Mouse (Mus musculus): ENCODE results near the gene Tpbg. TPM values are rescaled to one million over a fixed set of nuclear protein-coding genes. Genes with fewer than 3 reads are reported as not detected.
A peak's percentile ranks its signal among the peaks of the same experiment; 100 is the strongest.
"Not testable (repeated sequence)": the region's sequence is repeated elsewhere in the genome, so short reads cannot be mapped to it uniquely, and the experiment has no call there.

The Tpbg gene
- polyA plus RNA-seq (2015; fragmentation: Nextera tagmentation; extraction: Ambion mirVana): 4.3 and 6.4 TPM in 2 replicates

DNA sequence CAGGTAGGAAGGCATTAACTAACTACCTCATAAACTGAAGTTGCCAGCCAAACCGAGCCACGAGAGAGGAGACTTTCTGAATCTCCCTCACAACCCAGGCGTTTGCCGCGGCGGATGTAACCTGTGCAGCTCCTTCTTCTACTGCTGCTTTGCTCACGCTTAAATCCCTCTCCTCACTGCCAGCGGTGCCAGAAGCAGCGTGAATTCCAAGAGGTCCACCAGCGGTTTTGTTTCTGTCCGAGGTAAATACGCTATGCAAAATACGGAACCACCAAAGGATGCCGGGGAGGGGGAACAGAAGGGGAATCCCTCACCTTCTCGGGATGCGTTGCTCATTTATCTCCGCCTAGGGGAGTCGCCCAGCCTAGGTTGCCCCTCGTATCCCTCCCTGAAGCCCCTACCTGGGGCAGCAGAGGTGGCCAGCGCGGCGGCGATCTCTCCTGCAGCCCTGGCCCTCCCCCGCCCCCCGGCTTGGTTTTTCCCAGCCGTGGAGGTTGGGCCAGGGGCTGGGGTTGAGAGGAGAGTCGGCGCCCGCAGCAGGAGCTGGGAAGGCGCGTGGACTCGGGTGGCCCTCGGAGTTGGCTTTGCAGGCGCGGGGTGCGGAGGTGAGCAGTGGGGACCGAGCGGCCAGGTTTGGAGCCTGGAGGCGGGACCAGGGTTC is at the start of gene Tpbg:
Tpbg (plus strand) TSS at position 30 of the 661 bp plus-strand sequence.
- WGBS: under 1% methylated on average over 38 of the region's 39 CpGs
- peak within 1 kb of the TSS; percentile 77 for H3K4me3 ChIP-seq
- peak within 1 kb of the TSS; percentile 74 for H3K27ac ChIP-seq
- peaks cover 10% of the 10 kb centered on the region for H3K4me1 ChIP-seq (replicated peaks)
- no peaks in the 10 kb centered on the region for H3K36me3 ChIP-seq
- peak within 1 kb of the TSS; percentile 98 for H3K4me2 ChIP-seq
- H3K9ac ChIP-seq: peak within 1 kb of the TSS; percentile 58
- ATAC-seq (replicated peaks; ENCODE audit: insufficient number of reproducible peaks, insufficient read depth, low FRiP score, low read depth): peak; percentile 71
- no peaks in the 10 kb centered on the region for H3K9me3 ChIP-seq (replicated peaks)
- H3K27me3 ChIP-seq: peaks cover 16% of the 10 kb centered on the region

- not testable (repeated sequence) for H3K36me3 ChIP-seq; H3K9ac ChIP-seq; H3K4me2 ChIP-seq; ATAC-seq (replicated peaks; ENCODE audit: insufficient number of reproducible peaks, insufficient read depth, low FRiP score, low read depth); H3K27ac ChIP-seq; H3K4me1 ChIP-seq (replicated peaks); H3K4me3 ChIP-seq; H3K9me3 ChIP-seq (replicated peaks); H3K27me3 ChIP-seq
- 81% methylated on average over 2 of the region's 2 CpGs for WGBS
These were observed 40.2 kb upstream of the Tpbg start for GRCm38 (mm10) chr9:85801986-85802385.

DNA sequence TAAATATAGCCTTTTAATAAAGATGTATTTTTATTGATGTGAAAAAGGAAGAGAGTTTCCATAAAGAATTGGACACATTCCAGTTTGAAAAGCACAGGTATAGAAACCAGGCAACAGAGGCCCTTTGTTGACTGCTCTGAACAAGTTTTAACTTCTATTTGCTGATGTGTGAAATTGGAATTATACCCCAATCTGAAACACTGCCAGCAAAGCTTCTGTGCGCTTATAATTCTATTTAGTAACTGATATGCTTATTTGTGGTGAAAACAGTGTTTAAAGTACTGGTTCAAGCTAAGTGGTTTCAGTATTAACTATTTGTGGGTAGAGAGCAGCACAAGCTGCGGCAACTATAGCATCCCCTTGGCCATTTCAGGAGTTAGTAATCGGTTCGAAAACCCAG is 39.6 kb upstream of the Tpbg start:
- H3K4me1 ChIP-seq (replicated peaks): no peaks in the 10 kb centered on the region
- H3K9me3 ChIP-seq (replicated peaks): no peaks in the 10 kb centered on the region
- no peak overlapping the region for H3K4me2 ChIP-seq
- H3K4me3 ChIP-seq: no peak overlapping the region
- no peak overlapping the region for H3K27ac ChIP-seq
- H3K36me3 ChIP-seq: no peaks in the 10 kb centered on the region
- H3K27me3 ChIP-seq: no peaks in the 10 kb centered on the region
- 88% methylated on average over 4 of the region's 4 CpGs for WGBS
- no peak overlapping the region for H3K9ac ChIP-seq
- ATAC-seq (replicated peaks; ENCODE audit: insufficient number of reproducible peaks, insufficient read depth, low FRiP score, low read depth): no peak

GRCm38 (mm10) chr9:85806411-85806810 is 35.8 kb upstream of the Tpbg start:
- H3K27me3 ChIP-seq: no peaks in the 10 kb centered on the region
- H3K4me3 ChIP-seq: no peak overlapping the region
- H3K36me3 ChIP-seq: no peaks in the 10 kb centered on the region
- WGBS: 85% methylated on average over 6 of the region's 6 CpGs
- H3K9ac ChIP-seq: no peak overlapping the region
- ATAC-seq (replicated peaks; ENCODE audit: insufficient number of reproducible peaks, insufficient read depth, low FRiP score, low read depth): no peak
- no peaks in the 10 kb centered on the region for H3K9me3 ChIP-seq (replicated peaks)
- no peaks in the 10 kb centered on the region for H3K4me1 ChIP-seq (replicated peaks)
- no peak overlapping the region for H3K27ac ChIP-seq
- H3K4me2 ChIP-seq: no peak overlapping the region

- H3K4me1 ChIP-seq (replicated peaks): no peaks in the 10 kb centered on the region
- no peak overlapping the region for H3K27ac ChIP-seq
- H3K4me2 ChIP-seq: no peak overlapping the region
- H3K9me3 ChIP-seq (replicated peaks): no peaks in the 10 kb centered on the region
- ATAC-seq (replicated peaks; ENCODE audit: insufficient number of reproducible peaks, insufficient read depth, low FRiP score, low read depth): no peak
- WGBS: 82% methylated on average over 3 of the region's 3 CpGs
- no peak overlapping the region for H3K9ac ChIP-seq
- H3K4me3 ChIP-seq: no peak overlapping the region
- H3K27me3 ChIP-seq: no peaks in the 10 kb centered on the region
- H3K36me3 ChIP-seq: no peaks in the 10 kb centered on the region
These were observed 32.9 kb upstream of the Tpbg start for GRCm38 (mm10) chr9:85809246-85809645.

DNA sequence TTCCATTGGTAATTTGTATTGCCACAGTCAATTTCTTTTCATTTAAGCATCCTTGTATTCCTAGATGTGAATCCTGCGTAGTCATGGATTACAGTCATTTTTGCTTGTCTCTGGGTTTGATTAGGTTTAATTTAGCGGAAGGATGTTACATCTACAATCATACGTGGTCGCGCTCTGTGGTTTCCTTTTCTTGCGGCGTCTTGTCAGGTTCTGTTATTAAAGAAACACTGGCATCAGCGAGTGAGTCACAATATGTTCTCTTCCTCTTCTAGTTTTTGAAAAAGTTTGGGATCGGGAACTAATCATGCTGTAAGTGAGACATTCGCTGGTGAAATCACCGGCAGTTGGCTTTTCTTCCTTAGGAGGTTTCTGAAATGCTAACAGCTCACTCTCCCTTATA is 21.4 kb upstream of the Tpbg start:
- Histone ChIP-seq H3K9ac (no peak overlapping the region), H3K4me3 (no peak overlapping the region), H3K27me3 (no peaks in the 10 kb centered on the region), H3K9me3 (replicated peaks) (no peaks in the 10 kb centered on the region), H3K4me2 (no peak overlapping the region), H3K4me1 (replicated peaks) (no peaks in the 10 kb centered on the region), H3K27ac (no peak overlapping the region), H3K36me3 (no peaks in the 10 kb centered on the region)
- no peak for ATAC-seq (replicated peaks; ENCODE audit: insufficient number of reproducible peaks, insufficient read depth, low FRiP score, low read depth)
- WGBS: 84% methylated on average over 11 of the region's 11 CpGs

DNA sequence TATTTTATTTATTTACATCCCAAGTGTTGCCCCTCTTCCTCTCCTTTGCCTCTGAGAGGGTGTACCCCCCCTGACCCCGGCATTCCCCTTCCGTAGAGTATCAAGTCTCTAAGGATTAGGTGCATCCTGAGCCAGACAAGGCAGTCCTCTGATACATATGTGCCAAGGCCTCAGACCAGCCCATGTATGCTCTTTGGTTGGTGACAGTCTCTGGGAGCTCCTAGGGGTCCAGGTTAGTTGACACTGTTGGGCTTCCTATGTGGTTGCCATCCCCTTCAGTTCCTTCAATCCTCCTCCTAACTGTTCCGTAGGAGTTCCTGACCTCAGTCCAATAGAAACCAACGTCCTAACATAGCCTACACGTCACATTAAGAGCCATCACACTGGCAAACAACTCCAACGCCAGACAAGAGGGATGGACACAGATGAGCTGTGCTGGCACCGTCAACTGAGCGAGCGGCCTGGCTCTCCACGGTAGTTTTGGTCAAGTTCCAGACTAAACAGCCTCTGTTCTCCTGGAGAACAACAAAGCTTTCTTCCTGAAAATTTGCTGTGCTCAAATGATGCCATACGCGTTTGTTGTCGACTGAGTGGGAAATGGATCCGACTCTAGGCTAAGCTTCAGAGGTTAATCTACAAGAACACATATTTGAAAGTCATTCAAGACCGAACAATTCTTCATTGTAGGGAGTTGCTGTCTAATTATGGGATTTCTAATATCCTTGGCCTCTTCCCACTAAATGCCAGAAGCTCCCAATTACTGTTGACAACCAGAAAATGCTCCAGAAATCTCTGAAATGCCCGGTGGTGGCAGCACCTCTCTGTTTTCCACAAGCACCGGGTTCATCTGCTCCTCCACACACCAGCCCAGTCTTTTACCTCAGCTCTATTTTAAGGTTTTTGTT is 6.4 kb upstream of the Tpbg start:
- Histone ChIP-seq H3K4me1 (replicated peaks) (no peaks in the 10 kb centered on the region), H3K9ac (no peak overlapping the region), H3K4me3 (no peak overlapping the region), H3K9me3 (replicated peaks) (no peaks in the 10 kb centered on the region), H3K36me3 (no peaks in the 10 kb centered on the region), H3K4me2 (no peak overlapping the region), H3K27me3 (no peaks in the 10 kb centered on the region), H3K27ac (no peak overlapping the region)
- no peak for ATAC-seq (replicated peaks; ENCODE audit: insufficient number of reproducible peaks, insufficient read depth, low FRiP score, low read depth)
- 80% methylated on average over 17 of the region's 17 CpGs for WGBS

- Histone ChIP-seq H3K36me3 (no peaks in the 10 kb centered on the region), H3K4me3 (no peak overlapping the region), H3K4me1 (replicated peaks) (peaks cover 10% of the 10 kb centered on the region), H3K27ac (no peak overlapping the region), H3K9me3 (replicated peaks) (no peaks in the 10 kb centered on the region), H3K4me2 (no peak overlapping the region), H3K9ac (no peak overlapping the region), H3K27me3 (peaks cover 11% of the 10 kb centered on the region)
- no peak for ATAC-seq (replicated peaks; ENCODE audit: insufficient number of reproducible peaks, insufficient read depth, low FRiP score, low read depth)
- 51% methylated on average over 3 of the region's 3 CpGs for WGBS
These were observed 2.6 kb upstream of the Tpbg start for GRCm38 (mm10) chr9:85839626-85840025.

- Histone ChIP-seq H3K4me3 (peak overlapping the region; percentile 77), H3K27me3 (peaks cover 16% of the 10 kb centered on the region), H3K27ac (0 out of 2 replicates have a peak overlapping the region, but pooled peaks have one; percentile 74), H3K9me3 (replicated peaks) (no peaks in the 10 kb centered on the region), H3K36me3 (no peaks in the 10 kb centered on the region), H3K4me2 (peak overlapping the region; percentile 98), H3K4me1 (replicated peaks) (peaks cover 10% of the 10 kb centered on the region), H3K9ac (peak overlapping the region; percentile 58; the same call in 1 of the 2 replicates)
- ATAC-seq (replicated peaks; ENCODE audit: insufficient number of reproducible peaks, insufficient read depth, low FRiP score, low read depth): no peak
- WGBS: under 1% methylated on average over 16 of the region's 16 CpGs
These were observed 289 bp upstream of the Tpbg start for GRCm38 (mm10) chr9:85841891-85842290.

DNA sequence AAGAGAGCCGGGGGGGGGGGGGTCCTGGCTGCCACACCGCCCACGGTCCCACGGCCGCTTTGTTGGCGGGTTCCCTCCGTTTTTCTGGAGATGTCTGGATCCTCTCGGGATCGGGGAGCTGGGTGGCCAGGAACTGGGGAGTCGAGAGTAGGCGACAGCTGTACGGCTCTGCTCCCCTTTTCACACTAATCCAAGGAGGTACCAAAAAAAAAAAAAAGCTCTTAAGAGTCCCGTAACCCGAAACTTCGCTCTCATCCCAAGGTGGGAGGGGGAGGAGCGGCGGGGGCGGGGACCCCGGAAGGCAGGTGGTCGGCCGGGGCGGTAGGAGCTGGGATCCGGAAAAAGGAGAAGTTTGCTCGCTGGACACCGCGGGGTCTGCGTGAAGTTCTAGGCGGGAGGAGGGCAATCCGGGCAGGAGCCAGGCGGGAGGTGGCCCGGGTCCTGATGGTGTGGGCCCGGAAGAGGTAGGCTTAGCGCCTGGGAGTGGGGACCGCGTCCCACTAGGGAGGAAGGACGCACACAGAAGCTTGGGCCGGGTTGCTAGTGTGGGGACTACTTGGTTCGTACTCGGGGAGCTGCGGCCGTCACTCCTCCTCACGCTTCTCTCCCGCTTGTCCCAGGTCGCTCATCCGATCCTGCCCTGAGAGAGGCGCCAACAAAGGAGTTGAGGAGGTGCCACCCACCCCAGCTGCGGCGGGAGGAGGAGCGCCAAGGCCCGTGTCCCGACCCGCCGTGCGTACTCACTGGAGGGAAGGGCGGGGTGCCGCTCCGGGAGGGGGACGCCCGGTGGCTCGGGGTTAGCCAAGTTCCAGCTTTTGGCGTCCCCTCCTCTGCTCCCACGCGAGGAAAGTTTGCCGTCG is 1.1 kb downstream of the Tpbg start:
- H3K9ac ChIP-seq: peak overlapping the region; percentile 58
- H3K4me2 ChIP-seq: peak overlapping the region; percentile 98
- peak overlapping the region; percentile 77 for H3K4me3 ChIP-seq
- peaks cover 16% of the 10 kb centered on the region for H3K27me3 ChIP-seq
- H3K4me1 ChIP-seq (replicated peaks): peaks cover 10% of the 10 kb centered on the region
- ATAC-seq (replicated peaks; ENCODE audit: insufficient number of reproducible peaks, insufficient read depth, low FRiP score, low read depth): peak; percentile 69
- H3K9me3 ChIP-seq (replicated peaks): no peaks in the 10 kb centered on the region
- WGBS: 1% methylated on average over 57 of the region's 65 CpGs
- peak overlapping the region; percentile 74 for H3K27ac ChIP-seq
- no peaks in the 10 kb centered on the region for H3K36me3 ChIP-seq
